Mouse (Mus musculus) lung, embryonic 14.5 days (tissue): ENCODE data around the gene Erbb2. TPM values are rescaled to one million over a fixed set of nuclear protein-coding genes. Genes with fewer than 3 reads are reported as not detected.

ENCODE experiments used
- ATAC-seq: fragments of 200-750 bp; cut with Nextera tagmentation; 2 replicates; pipeline ENCODE4 v1.8.0; 2017; ENCODE audit warnings: mild to moderate bottlenecking, moderate TSS enrichment, moderate library complexity; ENCODE audit not compliant: insufficient read depth
- DNase-seq: peaks from one replicate; pipeline ENCODE4 v3.0.0-alpha.2; 2015
- H3K27ac ChIP-seq: fragments of 300-500 bp; sonication (generic); 2 replicates; pipeline ENCODE4 v1.5.1; 2014; ENCODE audit warnings: low read depth, mild to moderate bottlenecking, moderate library complexity
- H3K27me3 ChIP-seq: fragments of 300-500 bp; sonication (generic); 2 replicates; pipeline ENCODE4 v1.6.1; 2014; ENCODE audit warnings: low read length, control low read depth; ENCODE audit not compliant: insufficient read depth
- H3K36me3 ChIP-seq: fragments of 300-500 bp; sonication (generic); 2 replicates; pipeline ENCODE4 v1.6.1; 2014; ENCODE audit warnings: control low read depth; ENCODE audit not compliant: insufficient read depth
- H3K4me1 ChIP-seq: fragments of 300-500 bp; sonication (generic); 2 replicates; pipeline ENCODE4 v1.6.1; 2014; ENCODE audit warnings: antibody characterized with exemption, control low read depth; ENCODE audit not compliant: insufficient read depth
- H3K4me2 ChIP-seq: fragments of 300-500 bp; sonication (generic); 2 replicates; pipeline ENCODE4 v1.6.1; 2014; ENCODE audit warnings: mild to moderate bottlenecking
- H3K4me3 ChIP-seq: fragments of 300-500 bp; sonication (generic); 2 replicates; pipeline ENCODE4 v1.5.1; 2014; ENCODE audit warnings: low read depth, low read length
- H3K9ac ChIP-seq: fragments of 300-500 bp; sonication (generic); 2 replicates; pipeline ENCODE4 v1.6.1; 2014
- H3K9me3 ChIP-seq: fragments of 300-500 bp; sonication (generic); 2 replicates; pipeline ENCODE4 v1.6.1; 2016; ENCODE audit warnings: low read depth, low read length, control low read depth
- CTCF ChIP-seq: IDR thresholded peaks from 2 replicates; pipeline ENCODE4 v1.5.1; 2016; ENCODE audit warnings: antibody characterized with exemption, low read depth
- WGBS: fragments of 180-500 bp; shearing (Covaris S2); extraction: QIAGEN DNeasy Blood & Tissue Kit; methylation state at CpG from one replicate; pipeline ENCODE4 v1.1.7; 2014; 5-methylcytosine and 5-hydroxymethylcytosine counted together
- polyA plus RNA-seq: library from polyadenylated mRNA; unstranded; fragments of >200 nt; fragmentation: Nextera tagmentation; extraction: Ambion mirVana; gene quantifications from 2 replicates; pipeline ENCODE4 v1.2.1, GENCODE M21; 2014

The Erbb2 gene
- polyA plus RNA-seq, 1 experiment from 2014 or later, result 46.5 TPM

GRCm38 (mm10) chr11:98385638-98386585 lies 26.4 kb upstream of the Erbb2 start, which contains the start of gene Pnmt:
Gene Pnmt (plus strand): TSS chr11:98386450.
- DNase-seq, result no peak
- H3K9me3 ChIP-seq, result no peaks in the 10 kb centered on the region
- H3K27ac ChIP-seq, result no peak within 1 kb of the TSS
- WGBS, result 39% methylated on average over 25 of the region's 25 CpGs
- H3K9ac ChIP-seq, result no peak within 1 kb of the TSS
- H3K4me2 ChIP-seq, result no peak within 1 kb of the TSS; the same call in 1 of the 2 replicates
- no peaks in the 10 kb centered on the region for H3K4me1 ChIP-seq
- H3K4me3 ChIP-seq, result no peak within 1 kb of the TSS
- TF ChIP-seq CTCF, result no peak
- H3K27me3 ChIP-seq, result peaks cover 45% of the 10 kb centered on the region
- no peak for ATAC-seq
- peaks cover under 1% of the 10 kb centered on the region; the same call in 1 of the 2 replicates for H3K36me3 ChIP-seq

GRCm38 (mm10) chr11:98386596-98386995 lies 25.7 kb upstream of the Erbb2 start:
- Histone ChIP-seq H3K9ac (no peak overlapping the region), H3K27ac (no peak overlapping the region), H3K27me3 (peaks cover 45% of the 10 kb centered on the region), H3K4me2 (no peak overlapping the region; the same call in 1 of the 2 replicates), H3K36me3 (no peaks in the 10 kb centered on the region), H3K4me1 (no peaks in the 10 kb centered on the region), H3K4me3 (no peak overlapping the region), H3K9me3 (no peaks in the 10 kb centered on the region)
- DNase-seq (peak; percentile 28), ATAC-seq (no peak)
- peak; percentile 28; the same call in 1 of the 2 replicates for TF ChIP-seq CTCF
- 8% methylated on average over 24 of the region's 24 CpGs for WGBS

GRCm38 (mm10) chr11:98387056-98387577 lies 25.2 kb upstream of the Erbb2 start:
- WGBS, result 41% methylated on average over 14 of the region's 14 CpGs
- no peak for TF ChIP-seq CTCF
- H3K4me1 ChIP-seq, result no peaks in the 10 kb centered on the region

GRCm38 (mm10) chr11:98388282-98388681 lies 24.0 kb upstream of the Erbb2 start:
- ATAC-seq, result no peak
- no peaks in the 10 kb centered on the region for H3K36me3 ChIP-seq
- H3K9me3 ChIP-seq, result no peaks in the 10 kb centered on the region
- DNase-seq, result no peak
- H3K27me3 ChIP-seq, result peaks cover 45% of the 10 kb centered on the region
- 55% methylated on average over 10 of the region's 10 CpGs for WGBS
- no peak overlapping the region for H3K9ac ChIP-seq
- no peak overlapping the region for H3K4me2 ChIP-seq
- 0 out of 2 replicates have a peak, but pooled peaks have one; percentile 3 for TF ChIP-seq CTCF
- no peak overlapping the region for H3K4me3 ChIP-seq
- peaks cover 6% of the 10 kb centered on the region; the same call in 1 of the 2 replicates for H3K4me1 ChIP-seq
- no peak overlapping the region for H3K27ac ChIP-seq

More at GRCm38 (mm10) chr11:98387056-98387577, 25.2 kb upstream of the Erbb2 start:
- no peak overlapping the region for H3K4me2 ChIP-seq
- H3K27me3 ChIP-seq, result peaks cover 45% of the 10 kb centered on the region
- H3K36me3 ChIP-seq, result no peaks in the 10 kb centered on the region
- H3K4me3 ChIP-seq, result no peak overlapping the region
- no peak overlapping the region for H3K27ac ChIP-seq
- H3K9me3 ChIP-seq, result no peaks in the 10 kb centered on the region
- no peak for DNase-seq
- no peak for ATAC-seq
- H3K9ac ChIP-seq, result no peak overlapping the region

- Histone ChIP-seq H3K27ac (no peak overlapping the region), H3K9me3 (no peaks in the 10 kb centered on the region), H3K4me2 (no peak overlapping the region), H3K4me3 (no peak overlapping the region), H3K9ac (no peak overlapping the region), H3K4me1 (peaks cover 15% of the 10 kb centered on the region; the same call in 1 of the 2 replicates), H3K36me3 (no peaks in the 10 kb centered on the region), H3K27me3 (peaks cover 45% of the 10 kb centered on the region)
- ATAC-seq (no peak), DNase-seq (peak; percentile 77)
- TF ChIP-seq CTCF, result peak; percentile 67
- WGBS, result 28% methylated on average over 9 of the region's 9 CpGs
Observed at GRCm38 (mm10) chr11:98389221-98389780, 23.0 kb upstream of the Erbb2 start.

GRCm38 (mm10) chr11:98390141-98390540 lies 22.1 kb upstream of the Erbb2 start:
- Histone ChIP-seq H3K27me3 (peaks cover 39% of the 10 kb centered on the region), H3K4me3 (no peak overlapping the region), H3K9me3 (no peaks in the 10 kb centered on the region), H3K4me2 (no peak overlapping the region), H3K36me3 (no peaks in the 10 kb centered on the region), H3K4me1 (peaks cover 23% of the 10 kb centered on the region), H3K9ac (no peak overlapping the region), H3K27ac (no peak overlapping the region)
- DNase-seq (no peak), ATAC-seq (no peak)
- 66% methylated on average over 12 of the region's 12 CpGs for WGBS
- no peak for TF ChIP-seq CTCF
